Mouse (Mus musculus) large intestine, adult 2 months (tissue): Measurements from ENCODE around the gene Mier1. TPM values are rescaled to one million over a fixed set of nuclear protein-coding genes. Genes with fewer than 3 reads are reported as not detected.

Experiments used
- DNase-seq: peaks from one replicate; pipeline ENCODE4 v3.0.0-alpha.2; 2012; ENCODE audit warnings: low read depth, low spot score
- whole genome bisulfite sequencing: fragments of 180-500 bp; shearing (Covaris S2); methylation state at CpG from one replicate; pipeline ENCODE4 v1.1.7; 2018; 5-methylcytosine and 5-hydroxymethylcytosine counted together
- polyA plus RNA-seq: library from polyadenylated mRNA; depleted of rRNA; stranded (reverse); fragments of >200 nt; gene quantifications from 2 replicates; pipeline ENCODE4 v1.2.3, GENCODE M21; 2012; rRNA removed

Mier1 gene
- polyA plus RNA-seq, result 7.8 and 11.0 TPM in 2 replicates

- DNase-seq, result peak; percentile 71
- whole genome bisulfite sequencing, result under 1% methylated on average over 90 of the region's 90 CpGs
These were observed at the start of gene Mier1, which contains the start of gene Wdr78 for GRCm38 (mm10) chr4:103114184-103115111. TSS of gene Mier1 (plus strand) at chr4:103114390. TSS of gene Wdr78 (minus strand) at chr4:103114555.

DNA sequence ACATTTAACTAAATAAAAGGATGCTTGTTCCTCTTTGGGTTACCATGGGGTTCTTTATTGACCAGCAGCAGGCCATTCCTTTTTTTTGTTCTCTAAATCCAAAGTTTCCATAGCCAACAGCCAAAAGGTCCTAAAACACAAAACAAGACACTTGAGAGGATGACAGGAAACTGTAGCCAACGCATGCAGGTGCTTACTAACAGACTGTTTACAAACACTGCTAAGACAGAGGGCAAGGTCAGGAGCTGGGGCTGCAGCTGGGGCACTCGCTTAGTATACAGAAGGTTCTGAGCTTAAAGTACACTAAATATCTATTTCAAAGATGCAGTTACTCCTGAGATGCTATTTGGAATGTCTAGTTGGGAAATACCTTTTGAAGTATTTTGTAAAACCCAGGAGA lies 49.8 kb upstream of the Mier1 start:
- 67% methylated on average over 2 of the region's 2 CpGs for WGBS
- no peak for DNase-seq

DNA sequence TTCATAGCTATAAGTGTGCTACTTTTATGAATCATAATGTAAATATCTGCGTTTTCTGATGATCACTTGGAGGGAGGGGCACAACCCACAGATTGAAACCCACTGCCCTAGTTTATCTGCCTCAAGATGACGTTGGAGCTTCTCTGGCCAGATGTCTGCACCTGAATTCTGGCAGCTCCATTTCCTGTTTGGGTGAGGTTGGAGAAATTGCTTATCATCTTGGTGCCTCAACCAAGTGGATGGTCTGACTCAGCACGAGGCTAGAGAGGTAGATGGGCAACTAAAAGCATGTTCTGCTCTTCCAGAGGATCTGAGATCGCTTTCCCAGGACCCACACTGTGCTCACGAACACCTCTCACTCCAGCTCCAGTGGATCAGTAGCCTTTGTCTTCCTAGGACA lies 49.2 kb upstream of the Mier1 start:
- DNase-seq, result no peak
- 58% methylated on average over 5 of the region's 5 CpGs for whole genome bisulfite sequencing

- WGBS, result 81% methylated on average over 6 of the region's 6 CpGs
These were observed 46.1 kb upstream of the Mier1 start for GRCm38 (mm10) chr4:103067906-103068655.

GRCm38 (mm10) chr4:103070631-103071030 lies 43.6 kb upstream of the Mier1 start:
- WGBS, result 80% methylated on average over 3 of the region's 3 CpGs
- DNase-seq, result no peak

More at GRCm38 (mm10) chr4:103067906-103068655, 46.1 kb upstream of the Mier1 start:
- DNase-seq, result no peak

DNA sequence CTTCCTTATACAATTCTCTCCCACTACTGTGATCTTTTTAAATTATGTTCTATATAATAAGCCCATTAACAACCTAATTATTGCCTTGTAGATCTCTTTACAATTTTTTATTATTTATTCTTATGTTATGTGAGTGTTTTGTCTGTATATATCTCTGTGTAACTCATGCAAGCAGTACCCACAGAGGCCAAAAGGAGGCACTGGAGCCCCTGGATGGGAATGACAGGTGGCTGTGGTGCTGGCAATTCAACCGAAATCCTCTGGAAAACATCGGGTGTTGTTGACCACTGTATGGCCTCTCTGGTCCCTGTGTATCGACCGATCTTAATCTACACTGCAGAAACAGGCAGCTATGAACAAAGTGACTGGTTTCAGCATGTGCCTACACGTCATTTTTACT lies 29.0 kb upstream of the Mier1 start:
- WGBS, result 95% methylated on average over 5 of the region's 5 CpGs
- DNase-seq, result no peak

DNA sequence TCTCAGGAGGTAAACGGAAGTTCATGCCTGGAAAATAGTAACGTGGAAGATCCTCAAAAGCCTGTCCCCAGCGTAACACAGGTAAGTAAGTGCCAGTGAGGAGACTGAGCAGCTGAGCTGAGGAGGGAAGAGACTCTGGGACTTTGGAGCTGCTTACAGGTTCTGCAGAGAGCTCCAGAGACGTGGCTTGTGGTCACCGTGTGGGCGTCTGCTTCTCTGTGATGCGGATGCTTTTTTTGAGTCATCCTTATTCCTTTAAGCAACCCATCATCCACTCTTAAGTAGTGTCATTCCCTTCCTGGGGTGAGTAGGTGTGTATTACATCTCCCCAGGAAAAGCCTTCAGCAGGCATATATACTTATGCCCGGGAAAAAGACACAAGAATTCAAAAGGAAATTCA lies 18.3 kb upstream of the Mier1 start:
- WGBS, result 86% methylated on average over 8 of the region's 8 CpGs
- no peak for DNase-seq

DNA sequence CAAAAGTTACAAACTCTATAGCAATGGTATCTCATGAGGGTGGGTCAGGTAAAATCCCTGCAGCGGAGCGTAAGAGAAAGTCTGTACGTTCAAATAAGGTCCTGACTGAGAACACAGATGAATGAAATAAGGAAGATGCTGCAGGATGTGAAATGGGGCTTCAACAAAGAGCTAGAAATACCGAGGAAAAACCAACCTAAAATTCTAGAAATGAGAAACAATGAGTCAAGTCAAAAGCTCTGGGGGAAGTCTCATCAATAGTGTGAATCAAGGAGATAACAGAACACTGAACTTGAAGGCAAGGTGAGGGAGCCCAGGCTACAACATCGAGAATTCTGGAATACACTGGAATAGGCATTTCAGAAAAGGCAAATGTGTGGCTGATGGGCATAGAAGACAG lies 15.7 kb upstream of the Mier1 start:
- WGBS, result 94% methylated on average over 5 of the region's 5 CpGs
- DNase-seq, result no peak

- WGBS, result 48% methylated on average over 7 of the region's 7 CpGs
- no peak for DNase-seq
These were observed 1.5 kb upstream of the Mier1 start for GRCm38 (mm10) chr4:103112651-103113050.

- 10% methylated on average over 11 of the region's 11 CpGs for WGBS
- DNase-seq, result no peak
These were observed 788 bp upstream of the Mier1 start for GRCm38 (mm10) chr4:103113402-103113801.

DNA sequence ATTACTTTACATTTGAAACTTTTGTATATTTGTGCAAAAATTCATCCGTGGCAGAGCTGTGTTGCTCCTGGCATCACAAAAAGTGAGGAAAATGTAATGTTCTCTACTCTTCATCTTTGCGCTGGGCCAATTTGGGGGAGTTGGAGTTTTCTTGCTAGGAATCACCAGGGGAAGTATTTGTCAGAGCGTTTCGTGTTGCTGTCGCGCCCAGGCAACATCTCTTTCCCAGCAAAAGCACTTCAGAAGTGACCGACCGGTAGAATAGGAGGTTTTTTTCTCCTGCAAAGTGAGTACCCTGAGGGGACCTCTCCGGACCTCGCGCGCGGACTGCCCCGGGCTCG lies 4.7 kb downstream of the Mier1 start:
- no peak for DNase-seq
- WGBS, result 2% methylated on average over 15 of the region's 15 CpGs

GRCm38 (mm10) chr4:103119229-103120027 lies 5.2 kb downstream of the Mier1 start:
- under 1% methylated on average over 97 of the region's 111 CpGs for WGBS
- DNase-seq, result no peak

GRCm38 (mm10) chr4:103120028-103120384 lies 5.8 kb downstream of the Mier1 start:
- DNase-seq, result no peak
- 3% methylated on average over 4 of the region's 4 CpGs for WGBS

- DNase-seq, result no peak
- 8% methylated on average over 3 of the region's 3 CpGs for WGBS
These were observed 6.2 kb downstream of the Mier1 start for GRCm38 (mm10) chr4:103120395-103120794.

DNA sequence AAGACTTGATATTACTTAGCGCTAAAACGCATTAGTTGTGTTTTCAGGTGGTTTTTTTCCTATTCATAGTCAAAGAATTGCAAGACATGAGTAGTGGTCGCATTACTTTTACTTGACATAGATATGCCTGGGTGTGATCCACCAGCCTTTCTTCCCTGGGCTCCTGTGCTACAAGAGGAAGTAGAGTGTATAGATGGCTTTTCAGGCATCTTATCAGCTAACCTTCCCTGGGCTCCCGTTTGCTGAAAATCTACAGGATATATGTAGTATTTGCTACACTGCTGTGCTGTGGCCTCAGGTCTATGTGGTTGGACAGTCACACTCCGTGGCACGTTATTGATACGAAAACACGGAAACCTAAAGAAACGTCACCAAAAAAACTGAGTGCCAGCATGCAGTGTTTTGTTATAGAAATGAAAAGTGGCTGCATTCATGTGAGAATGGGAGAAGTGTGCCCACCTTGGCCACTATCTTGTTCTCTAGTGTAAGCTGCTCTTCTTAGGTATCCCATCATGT lies 6.7 kb downstream of the Mier1 start:
- 58% methylated on average over 9 of the region's 9 CpGs for WGBS

DNA sequence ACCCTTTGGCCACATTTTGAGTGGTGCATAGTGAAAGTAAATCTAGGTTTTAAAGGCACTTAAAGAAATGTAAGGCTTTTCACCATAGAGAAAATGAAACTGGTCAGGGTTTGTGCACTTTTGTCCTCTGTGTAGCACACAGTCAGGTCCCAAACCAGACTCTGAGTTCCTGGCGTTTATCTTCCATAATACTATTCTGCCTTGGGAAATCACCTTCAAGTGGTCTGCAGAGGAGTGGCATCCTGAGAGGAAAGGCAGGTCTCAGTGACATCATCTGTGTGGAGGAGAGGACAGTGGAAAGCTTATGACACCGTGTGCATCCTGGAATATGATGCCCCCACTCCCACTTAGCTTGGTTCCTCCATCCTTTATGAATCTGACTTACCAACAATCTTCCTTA lies 8.9 kb downstream of the Mier1 start:
- 23% methylated on average over 2 of the region's 2 CpGs for WGBS
- no peak for DNase-seq

More for the DNA sequence above, 6.7 kb downstream of the Mier1 start:
- DNase-seq, result no peak

DNA sequence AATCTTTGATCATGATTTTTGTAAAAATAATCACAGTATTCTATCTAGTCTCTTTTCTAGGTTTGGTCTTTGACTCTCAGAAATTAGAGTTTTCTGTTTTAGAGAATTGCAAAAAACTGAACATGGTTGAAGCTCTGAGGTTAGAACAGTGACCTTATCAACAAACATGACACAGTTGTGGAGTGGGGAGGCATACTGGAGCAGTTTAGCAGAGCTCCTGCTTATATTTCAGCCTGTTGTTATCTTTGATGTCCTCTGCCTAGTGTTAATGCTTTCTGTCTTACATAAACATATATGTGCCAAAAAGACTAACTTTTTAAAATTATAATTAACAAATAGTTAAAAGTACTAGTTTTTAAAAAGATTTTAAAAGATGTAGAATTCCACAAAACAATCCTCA lies 9.4 kb downstream of the Mier1 start:
- no peak for DNase-seq

DNA sequence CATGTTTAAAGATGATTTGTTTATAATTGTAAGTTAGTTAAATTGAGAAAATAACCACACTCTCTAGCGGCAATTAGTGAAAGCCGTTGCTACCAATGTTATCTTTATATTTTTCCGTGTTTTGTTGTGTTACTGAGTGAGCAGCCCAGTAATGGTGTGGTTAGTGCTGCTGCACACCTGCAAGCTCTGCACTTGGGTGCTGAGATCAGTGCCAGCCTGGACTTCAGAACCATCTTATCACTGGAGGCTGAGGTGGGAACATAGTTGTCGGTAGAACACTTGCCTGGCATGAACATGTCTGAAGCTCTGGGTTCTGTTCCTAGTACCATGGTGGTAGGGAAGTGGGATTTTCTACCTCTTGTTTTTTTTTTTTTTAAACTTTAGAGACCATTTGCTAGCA lies 12.3 kb downstream of the Mier1 start:
- WGBS, result 53% methylated on average over 4 of the region's 4 CpGs
- no peak for DNase-seq

DNA sequence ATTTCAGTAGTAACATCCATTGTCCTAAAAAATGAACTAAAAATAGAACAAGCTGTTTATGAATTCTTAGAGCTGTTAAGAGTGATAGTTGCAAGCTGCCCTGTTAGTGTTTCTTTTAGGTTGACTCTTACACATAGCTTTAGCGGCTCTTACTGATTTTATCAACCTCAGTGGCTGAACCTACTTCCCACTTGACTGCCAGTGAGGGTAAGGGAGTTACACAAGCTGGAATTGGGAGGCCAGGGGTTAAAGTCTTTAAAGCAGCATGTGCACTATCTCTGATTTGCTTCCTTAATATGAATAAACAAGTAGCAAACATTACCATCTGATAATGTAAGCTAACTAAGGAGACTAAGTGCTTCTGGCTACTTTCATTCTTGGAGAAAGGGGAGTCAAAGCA lies 22.8 kb downstream of the Mier1 start:
- 54% methylated on average over 1 of the region's 1 CpGs for WGBS
- no peak for DNase-seq

- no peak for DNase-seq
- 33% methylated on average over 5 of the region's 5 CpGs for WGBS
These were observed 32.1 kb downstream of the Mier1 start for GRCm38 (mm10) chr4:103146339-103146738.
